Mouse (Mus musculus) midbrain, embryonic 15.5 days (tissue): ENCODE results near the gene Gbgt1. TPM values are rescaled to one million over a fixed set of nuclear protein-coding genes. Genes with fewer than 3 reads are reported as not detected.

ENCODE experiments used
- ATAC-seq: fragments of 200-750 bp; cut with Nextera tagmentation; replicated peaks from 2 replicates; pipeline ENCODE4 v1.8.0; 2017; ENCODE audit warnings: moderate TSS enrichment
- H3K27ac ChIP-seq: fragments of 300-500 bp; sonication (generic); 2 replicates; pipeline ENCODE4 v1.5.1; 2015; ENCODE audit warnings: mild to moderate bottlenecking, inconsistent platforms
- H3K27me3 ChIP-seq: fragments of 300-500 bp; sonication (generic); replicated peaks from 2 replicates; pipeline ENCODE4 v1.6.1; 2015; ENCODE audit warnings: inconsistent platforms
- H3K36me3 ChIP-seq: fragments of 300-500 bp; sonication (generic); replicated peaks from 2 replicates; pipeline ENCODE4 v1.6.1; 2015; ENCODE audit warnings: inconsistent platforms
- H3K4me1 ChIP-seq: fragments of 300-500 bp; sonication (generic); 2 replicates; pipeline ENCODE4 v1.6.1; 2015; ENCODE audit warnings: inconsistent platforms
- H3K4me2 ChIP-seq: fragments of 300-500 bp; sonication (generic); 2 replicates; pipeline ENCODE4 v1.6.1; 2015; ENCODE audit warnings: inconsistent platforms, mild to moderate bottlenecking, moderate library complexity
- H3K4me3 ChIP-seq: fragments of 300-500 bp; sonication (generic); 2 replicates; pipeline ENCODE4 v1.5.1; 2015; ENCODE audit warnings: mild to moderate bottlenecking, inconsistent platforms
- H3K9ac ChIP-seq: fragments of 300-500 bp; sonication (generic); 2 replicates; pipeline ENCODE4 v1.6.1; 2015; ENCODE audit warnings: mild to moderate bottlenecking, inconsistent platforms
- H3K9me3 ChIP-seq: fragments of 300-500 bp; sonication (generic); 2 replicates; pipeline ENCODE4 v1.6.1; 2016; ENCODE audit warnings: inconsistent platforms
- WGBS: fragments of 180-500 bp; shearing (Covaris S2); methylation state at CpG from one replicate; pipeline ENCODE4 v1.1.7; 2015; ENCODE audit warnings: mixed read lengths; 5-methylcytosine and 5-hydroxymethylcytosine counted together
- polyA plus RNA-seq: library from polyadenylated mRNA; unstranded; fragments of >200 nt; fragmentation: Nextera tagmentation; extraction: Ambion mirVana; gene quantifications from 2 replicates; pipeline ENCODE4 v1.2.1, GENCODE M21; 2015

Gene Gbgt1
- polyA plus RNA-seq, 1 experiment from 2014 or later = 1.1 TPM

DNA sequence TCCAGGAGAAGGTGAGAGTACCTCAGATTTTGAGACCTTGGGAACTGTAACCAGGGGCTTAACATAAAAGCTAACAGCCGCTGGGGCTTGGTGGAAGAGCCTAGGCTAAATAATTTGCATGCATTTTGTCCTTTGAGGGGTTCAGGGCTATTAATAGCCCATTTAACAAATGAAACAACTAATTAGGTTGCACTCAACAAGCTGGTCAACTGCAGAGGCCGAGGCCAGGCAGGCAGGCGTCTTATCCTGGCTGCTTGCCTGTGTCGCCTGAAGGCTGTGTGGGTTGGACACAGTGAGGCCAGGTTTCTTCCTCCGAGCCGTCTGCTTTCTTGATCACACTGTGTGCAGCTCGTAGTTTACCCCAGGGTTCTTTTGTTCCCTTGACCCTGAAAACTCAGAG lies 39.0 kb downstream of the Gbgt1 start:
- H3K4me3 ChIP-seq = no peak overlapping the region
- no peak for ATAC-seq
- H3K9me3 ChIP-seq = no peaks in the 10 kb centered on the region
- 39% methylated on average over 7 of the region's 7 CpGs for WGBS
- H3K4me2 ChIP-seq = peak overlapping the region; percentile 79
- no peak overlapping the region for H3K9ac ChIP-seq
- no peaks in the 10 kb centered on the region for H3K27me3 ChIP-seq
- H3K36me3 ChIP-seq = no peaks in the 10 kb centered on the region
- H3K4me1 ChIP-seq = peaks cover 98% of the 10 kb centered on the region
- H3K27ac ChIP-seq = peak overlapping the region; percentile 79

DNA sequence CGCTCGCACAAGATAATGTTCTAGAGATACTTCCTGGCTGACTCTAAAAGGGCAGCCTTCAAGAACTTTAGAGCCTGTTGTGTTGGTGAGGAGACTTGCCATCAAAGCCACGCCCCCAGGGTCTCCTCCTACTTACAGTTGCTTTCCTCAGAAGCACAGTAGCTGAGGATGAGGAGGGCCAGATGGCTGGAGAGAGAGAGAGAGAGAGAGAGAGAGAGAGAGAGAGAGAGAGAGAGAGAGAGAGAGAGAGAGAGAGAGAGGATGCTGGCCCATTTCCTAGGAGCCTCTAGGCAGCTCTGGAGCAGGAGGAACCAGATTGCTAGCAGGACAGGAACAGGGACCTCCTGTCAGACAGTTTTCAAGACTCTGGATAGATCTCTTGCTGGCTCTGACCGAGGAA lies 39.5 kb downstream of the Gbgt1 start:
- Histone ChIP-seq H3K4me3 (no peak overlapping the region), H3K27ac (peak overlapping the region; percentile 79), H3K9me3 (no peaks in the 10 kb centered on the region), H3K4me2 (0 out of 2 replicates have a peak overlapping the region, but pooled peaks have one; percentile 79), H3K27me3 (no peaks in the 10 kb centered on the region), H3K36me3 (no peaks in the 10 kb centered on the region), H3K9ac (no peak overlapping the region), H3K4me1 (peaks cover 94% of the 10 kb centered on the region)
- ATAC-seq = no peak
- WGBS = 83% methylated on average over 4 of the region's 4 CpGs

DNA sequence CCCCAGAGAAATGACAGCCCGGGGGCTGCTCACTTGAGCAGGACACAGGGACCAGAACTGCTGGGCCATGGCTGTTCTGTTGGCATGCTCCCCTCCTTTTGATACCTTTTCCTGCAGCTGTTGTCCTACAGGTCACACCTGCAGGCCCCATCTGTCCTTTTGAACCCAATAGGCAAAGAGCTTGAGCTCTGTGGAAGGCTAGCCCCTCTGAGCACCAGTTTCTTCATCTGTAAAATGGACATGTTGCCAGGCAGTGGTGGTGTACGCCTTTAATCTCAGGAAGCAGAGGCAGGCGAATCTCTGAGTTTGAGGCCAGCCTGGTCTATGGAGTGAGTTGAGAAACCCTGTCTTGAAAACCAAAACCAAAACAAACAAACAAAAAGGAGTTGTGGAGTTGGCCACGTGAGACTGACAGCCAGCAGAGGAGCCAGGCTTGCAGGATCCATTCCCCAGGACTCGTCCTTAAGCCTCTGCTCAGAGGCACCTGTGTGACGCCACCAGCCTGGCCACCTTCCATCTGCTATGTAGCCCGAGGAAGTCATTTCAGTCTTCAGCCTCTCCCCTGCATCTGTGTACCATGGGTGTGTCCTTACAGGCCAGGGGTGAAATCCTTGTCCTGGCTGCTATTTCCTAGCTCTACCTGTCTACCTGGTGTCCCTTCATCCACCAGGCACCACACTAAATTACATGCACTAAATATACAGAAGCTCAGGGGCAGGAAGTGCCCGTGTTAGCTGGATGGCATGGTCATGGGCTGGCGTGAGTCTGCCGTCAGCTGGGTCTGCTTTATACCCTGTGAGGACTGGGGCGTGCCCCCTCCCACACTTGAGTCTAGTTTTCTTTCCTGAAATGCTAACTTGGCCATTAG lies 40.3 kb downstream of the Gbgt1 start:
- no peak overlapping the region for H3K4me2 ChIP-seq
- H3K9me3 ChIP-seq = no peaks in the 10 kb centered on the region
- H3K27me3 ChIP-seq = no peaks in the 10 kb centered on the region
- H3K4me1 ChIP-seq = peaks cover 86% of the 10 kb centered on the region
- peaks cover under 1% of the 10 kb centered on the region; the same call in 1 of the 2 replicates for H3K36me3 ChIP-seq
- H3K4me3 ChIP-seq = no peak overlapping the region
- peak overlapping the region; percentile 2 for H3K27ac ChIP-seq
- 65% methylated on average over 11 of the region's 11 CpGs for WGBS
- 0 out of 2 replicates have a peak overlapping the region, but pooled peaks have one; percentile 12 for H3K9ac ChIP-seq
- no peak for ATAC-seq

DNA sequence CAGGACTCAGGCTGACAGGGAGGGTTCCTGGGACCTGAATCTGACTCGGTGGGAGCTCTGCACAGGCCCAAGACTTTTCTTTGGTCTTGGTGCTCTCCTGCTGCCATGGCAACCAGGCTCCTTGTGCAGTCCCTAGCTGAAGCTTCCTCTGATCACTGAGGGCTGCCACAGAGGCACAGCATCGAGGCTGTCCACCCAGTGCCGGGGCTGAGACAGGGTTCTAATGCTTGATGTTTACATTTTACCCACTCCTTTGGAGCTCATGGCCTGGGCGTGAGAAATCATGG lies 40.9 kb downstream of the Gbgt1 start:
- Histone ChIP-seq H3K9ac (no peak overlapping the region), H3K4me2 (no peak overlapping the region)
- WGBS = 18% methylated on average over 4 of the region's 4 CpGs

DNA sequence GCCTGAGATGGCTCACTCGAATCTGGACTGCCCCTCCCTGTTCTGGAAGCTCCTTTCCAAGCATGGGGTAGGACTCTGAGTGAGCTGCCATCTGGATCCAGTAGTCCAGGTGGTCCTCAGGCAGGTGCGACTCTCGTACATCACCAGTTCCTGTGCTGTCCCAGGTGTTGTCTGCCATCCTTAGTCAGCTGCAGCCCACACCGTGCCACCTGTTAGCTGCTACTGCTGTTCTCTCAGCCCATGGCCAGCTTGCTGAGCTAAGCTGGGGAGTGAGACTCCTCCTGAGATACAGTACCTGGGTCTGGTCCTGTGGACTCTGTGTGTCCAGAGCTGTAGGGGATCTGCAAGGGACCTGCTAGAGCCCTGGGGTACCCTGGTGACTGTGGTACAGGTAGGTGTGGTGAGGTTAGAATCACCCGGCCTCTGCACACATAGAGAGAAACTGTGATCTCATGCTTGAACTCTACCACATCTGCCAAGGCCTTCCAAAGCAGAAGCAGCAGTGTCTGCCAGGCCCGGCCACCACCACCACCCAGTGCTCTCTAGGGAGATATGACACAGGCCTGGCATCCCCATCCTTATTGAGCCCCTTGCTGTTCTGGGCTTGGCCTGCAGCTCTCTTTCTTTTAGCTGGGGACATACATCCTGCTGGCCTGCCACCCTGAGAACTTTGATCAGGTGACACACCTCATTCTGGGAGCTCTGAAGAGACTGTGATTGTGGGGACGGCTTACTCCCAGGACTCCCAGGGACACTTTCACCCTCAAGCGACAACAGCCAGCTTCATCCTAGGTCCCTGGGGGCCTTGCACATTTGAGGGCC lies 41.5 kb downstream of the Gbgt1 start:
- Histone ChIP-seq H3K9me3 (no peaks in the 10 kb centered on the region), H3K36me3 (peaks cover 10% of the 10 kb centered on the region), H3K27ac (peak overlapping the region; percentile 61), H3K27me3 (no peaks in the 10 kb centered on the region), H3K4me2 (no peak overlapping the region), H3K9ac (no peak overlapping the region), H3K4me1 (peaks cover 73% of the 10 kb centered on the region), H3K4me3 (no peak overlapping the region)
- ATAC-seq = no peak
- WGBS = 65% methylated on average over 8 of the region's 8 CpGs

More for the DNA sequence above, 40.9 kb downstream of the Gbgt1 start:
- Histone ChIP-seq H3K27me3 (no peaks in the 10 kb centered on the region), H3K36me3 (peaks cover 6% of the 10 kb centered on the region), H3K9me3 (no peaks in the 10 kb centered on the region), H3K27ac (peak overlapping the region; percentile 61), H3K4me3 (no peak overlapping the region), H3K4me1 (peaks cover 80% of the 10 kb centered on the region)
- ATAC-seq = no peak

DNA sequence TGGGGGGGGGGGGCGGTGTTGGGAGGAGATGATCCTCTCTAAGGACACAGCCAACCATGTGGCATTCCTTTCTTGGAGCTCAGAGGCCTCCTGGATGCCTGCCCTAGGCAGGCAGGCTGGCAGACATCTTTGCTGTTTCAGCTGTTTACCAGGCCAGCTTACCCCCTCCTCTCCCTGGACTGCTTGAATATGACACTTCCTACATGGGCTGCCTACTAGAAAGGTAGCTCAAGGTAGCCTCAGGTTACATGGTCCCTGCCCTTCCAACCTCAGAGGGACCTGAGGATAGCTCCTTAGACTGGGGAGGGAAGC lies 42.1 kb downstream of the Gbgt1 start:
- peaks cover 16% of the 10 kb centered on the region for H3K36me3 ChIP-seq
- WGBS = 21% methylated on average over 1 of the region's 1 CpGs
- H3K4me2 ChIP-seq = no peak overlapping the region
- H3K4me3 ChIP-seq = no peak overlapping the region
- H3K9ac ChIP-seq = 0 out of 2 replicates have a peak overlapping the region, but pooled peaks have one; percentile 10
- H3K4me1 ChIP-seq = peaks cover 68% of the 10 kb centered on the region
- H3K27ac ChIP-seq = peak overlapping the region; percentile 61
- ATAC-seq = no peak
- no peaks in the 10 kb centered on the region for H3K27me3 ChIP-seq
- no peaks in the 10 kb centered on the region for H3K9me3 ChIP-seq

DNA sequence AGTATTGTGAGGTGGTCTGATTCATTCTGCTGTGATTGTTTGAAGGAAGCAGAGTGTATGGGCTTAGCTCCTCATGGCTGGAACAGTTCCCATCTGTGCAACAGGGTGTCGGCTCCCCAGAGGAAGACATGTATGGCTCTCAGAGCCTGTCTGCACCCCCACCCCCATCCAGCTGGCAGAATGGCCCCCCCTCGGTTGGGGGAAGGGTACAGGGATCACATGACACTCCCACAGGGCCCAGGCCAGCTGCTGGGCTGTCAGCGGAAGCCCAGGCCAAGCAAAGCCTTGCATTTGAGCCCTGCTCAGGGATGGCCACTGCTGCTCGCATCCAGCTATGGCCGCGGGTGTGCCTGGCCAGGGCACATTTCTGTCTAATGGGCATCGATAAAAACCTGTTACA lies 42.5 kb downstream of the Gbgt1 start:
- Histone ChIP-seq H3K9ac (0 out of 2 replicates have a peak overlapping the region, but pooled peaks have one; percentile 10), H3K36me3 (peaks cover 20% of the 10 kb centered on the region), H3K27me3 (no peaks in the 10 kb centered on the region), H3K9me3 (no peaks in the 10 kb centered on the region), H3K4me1 (peaks cover 63% of the 10 kb centered on the region), H3K4me3 (no peak overlapping the region), H3K27ac (peak overlapping the region; percentile 61), H3K4me2 (no peak overlapping the region)
- 31% methylated on average over 7 of the region's 7 CpGs for WGBS
- ATAC-seq = peak; percentile 34; the same call in 1 of the 2 replicates

DNA sequence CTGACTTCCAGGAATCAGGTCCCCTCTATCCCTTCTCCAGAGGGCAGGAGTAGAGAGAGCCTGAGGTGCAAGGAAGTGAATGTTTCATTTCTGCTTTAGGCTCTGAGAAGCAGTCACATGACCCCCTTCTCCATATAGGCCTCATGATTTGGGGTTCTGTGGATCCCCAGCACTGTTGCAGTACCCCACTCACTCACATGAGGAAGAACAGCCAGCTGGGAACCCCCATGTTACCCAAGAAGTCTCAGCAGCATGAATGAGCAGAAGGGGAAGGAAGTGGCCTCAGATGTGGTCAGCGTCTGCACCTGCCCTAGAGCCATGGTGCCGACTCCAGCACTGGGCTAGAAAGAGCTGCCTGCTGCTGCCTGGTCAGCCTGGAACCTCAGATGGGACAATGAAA lies 43.3 kb downstream of the Gbgt1 start:
- no peak overlapping the region for H3K4me2 ChIP-seq
- H3K27ac ChIP-seq = peak overlapping the region; percentile 61
- H3K9me3 ChIP-seq = no peaks in the 10 kb centered on the region
- peaks cover 28% of the 10 kb centered on the region for H3K36me3 ChIP-seq
- H3K4me1 ChIP-seq = peaks cover 56% of the 10 kb centered on the region
- H3K27me3 ChIP-seq = no peaks in the 10 kb centered on the region
- WGBS = 70% methylated on average over 2 of the region's 2 CpGs
- no peak overlapping the region for H3K9ac ChIP-seq
- H3K4me3 ChIP-seq = no peak overlapping the region
- ATAC-seq = no peak

DNA sequence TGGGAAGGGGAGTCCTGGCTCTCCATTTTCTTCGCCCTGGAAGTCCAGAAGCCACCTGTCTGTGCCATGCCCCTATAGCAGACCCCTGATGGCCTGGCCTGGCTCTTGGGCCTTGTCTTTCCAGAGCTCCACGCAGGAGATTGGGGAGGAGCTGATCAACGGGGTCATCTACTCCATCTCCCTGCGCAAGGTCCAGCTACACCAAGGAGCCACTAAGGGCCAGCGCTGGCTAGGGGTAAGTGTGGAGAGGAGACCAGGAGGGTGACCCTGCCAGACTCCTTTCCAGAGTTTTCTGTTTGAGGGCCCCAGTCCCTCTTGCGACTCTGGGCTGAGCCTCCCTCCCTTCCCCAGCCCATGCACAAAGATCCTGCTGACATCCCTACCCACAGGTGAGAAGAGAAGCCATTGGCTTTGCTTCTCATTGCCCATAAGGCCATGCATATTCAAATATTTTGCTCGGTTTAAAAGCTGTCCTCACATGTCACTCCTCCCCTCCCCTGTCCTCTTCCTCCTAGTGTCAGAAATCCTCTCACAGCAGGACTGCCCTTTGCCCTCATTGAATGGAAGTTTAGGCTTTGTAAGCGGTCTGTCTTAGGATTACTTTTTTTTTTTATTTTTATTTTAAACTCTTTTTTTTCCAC lies 44.0 kb downstream of the Gbgt1 start:
- peaks cover 48% of the 10 kb centered on the region for H3K4me1 ChIP-seq
- no peak overlapping the region for H3K9ac ChIP-seq
- no peaks in the 10 kb centered on the region for H3K27me3 ChIP-seq
- H3K4me2 ChIP-seq = no peak overlapping the region
- H3K36me3 ChIP-seq = peaks cover 35% of the 10 kb centered on the region
- no peaks in the 10 kb centered on the region for H3K9me3 ChIP-seq
- ATAC-seq = no peak
- no peak overlapping the region for H3K4me3 ChIP-seq
- 76% methylated on average over 8 of the region's 8 CpGs for WGBS
- H3K27ac ChIP-seq = no peak overlapping the region

DNA sequence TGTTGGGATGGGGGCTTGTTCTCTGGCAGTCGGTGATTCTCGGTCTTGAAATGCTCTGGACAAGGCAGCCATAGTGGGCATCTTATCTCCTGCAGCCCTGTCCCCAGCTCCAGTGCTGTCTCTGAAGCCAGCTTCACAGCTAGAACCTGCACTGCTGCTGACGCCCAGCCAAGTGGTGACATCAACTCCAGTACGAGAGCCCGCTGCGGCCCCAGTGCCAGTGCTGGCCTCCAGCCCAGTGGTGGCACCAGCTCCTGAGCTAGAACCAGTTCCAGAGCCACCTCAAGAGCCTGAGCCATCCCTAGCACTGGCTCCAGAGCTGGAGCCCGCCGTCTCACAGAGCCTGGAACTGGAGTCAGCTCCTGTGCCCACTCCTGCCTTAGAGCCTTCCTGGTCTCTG lies 47.2 kb downstream of the Gbgt1 start:
- Histone ChIP-seq H3K4me3 (no peak overlapping the region), H3K27me3 (no peaks in the 10 kb centered on the region), H3K27ac (no peak overlapping the region), H3K9me3 (no peaks in the 10 kb centered on the region), H3K36me3 (peaks cover 60% of the 10 kb centered on the region), H3K9ac (no peak overlapping the region), H3K4me2 (no peak overlapping the region), H3K4me1 (peaks cover 19% of the 10 kb centered on the region)
- no peak for ATAC-seq
- WGBS = 91% methylated on average over 8 of the region's 8 CpGs

DNA sequence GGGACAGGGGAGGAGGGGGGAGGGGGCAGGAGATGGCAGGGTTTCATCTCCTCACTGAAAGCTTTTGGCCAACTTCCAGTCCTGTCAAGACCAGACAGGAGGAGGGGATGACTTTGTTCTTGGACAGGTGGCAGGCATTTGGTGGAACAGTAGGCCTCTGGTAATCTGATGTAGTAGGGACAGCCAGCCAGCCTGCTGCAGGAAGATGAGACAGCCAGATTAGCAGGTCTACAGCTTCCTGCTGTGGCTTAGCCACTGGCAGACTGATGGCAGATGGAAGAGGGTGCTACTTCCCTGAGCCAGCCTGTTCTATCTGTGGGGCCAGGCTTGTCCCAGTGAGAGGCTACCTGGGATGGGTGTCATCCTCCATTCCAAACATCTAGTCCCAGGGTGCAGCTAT lies 49.3 kb downstream of the Gbgt1 start:
- no peak overlapping the region for H3K4me3 ChIP-seq
- no peak for ATAC-seq
- peaks cover 81% of the 10 kb centered on the region for H3K36me3 ChIP-seq
- H3K4me1 ChIP-seq = no peaks in the 10 kb centered on the region
- H3K4me2 ChIP-seq = no peak overlapping the region
- H3K9me3 ChIP-seq = no peaks in the 10 kb centered on the region
- H3K9ac ChIP-seq = no peak overlapping the region
- no peak overlapping the region for H3K27ac ChIP-seq
- H3K27me3 ChIP-seq = no peaks in the 10 kb centered on the region

DNA sequence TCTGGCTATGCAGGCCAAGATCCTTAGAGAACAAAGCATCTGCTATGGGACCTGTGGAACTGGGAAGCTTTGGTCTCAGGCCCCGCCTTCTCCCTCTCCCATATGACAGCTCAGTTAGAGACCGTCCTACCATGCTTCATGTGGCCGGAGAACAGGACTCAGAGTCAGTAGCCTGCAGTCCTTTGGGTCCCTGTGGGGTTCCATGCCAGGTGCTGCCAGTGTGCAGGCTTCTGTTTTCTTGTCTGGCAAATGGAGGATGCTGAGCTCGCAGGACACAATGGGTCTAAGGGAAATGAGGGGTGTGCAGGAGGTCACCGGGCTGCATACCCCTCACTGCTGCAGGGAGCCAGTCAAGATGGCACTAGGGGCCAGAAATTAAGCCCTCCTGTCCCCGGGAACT lies 49.9 kb downstream of the Gbgt1 start:
- peaks cover 86% of the 10 kb centered on the region for H3K36me3 ChIP-seq
- no peak overlapping the region for H3K9ac ChIP-seq
- no peak overlapping the region for H3K27ac ChIP-seq
- 71% methylated on average over 6 of the region's 6 CpGs for WGBS
- H3K9me3 ChIP-seq = no peaks in the 10 kb centered on the region
- H3K4me2 ChIP-seq = no peak overlapping the region
- H3K4me3 ChIP-seq = no peak overlapping the region
- no peak for ATAC-seq
- no peaks in the 10 kb centered on the region for H3K27me3 ChIP-seq
- no peaks in the 10 kb centered on the region for H3K4me1 ChIP-seq
